Mouse (Mus musculus) erythroid progenitor cell, adult 5-6 weeks (primary cell): ENCODE results near the gene Fzd7. TPM values are rescaled to one million over a fixed set of nuclear protein-coding genes. Genes with fewer than 3 reads are reported as not detected.
A peak's percentile ranks its signal among the peaks of the same experiment; 100 is the strongest.

Experiments
- ATAC-seq: replicated peaks from 2 replicates; pipeline ENCODE4 v1.8.0; 2016; ENCODE audit warnings: moderate number of reproducible peaks, mild to moderate bottlenecking, moderate TSS enrichment, inconsistent platforms; ENCODE audit not compliant: poor library complexity, low FRiP score, severe bottlenecking
- total RNA-seq, 2 experiments: library from RNA; stranded (forward) in 1 of 2; stranded (reverse) in 1 of 2; fragments of 150-400 nt in 1 of 2; fragments of 186-747, 209-891 nt in 1 of 2; gene quantifications; 2 replicates each; pipeline versions ENCODE4 v1.2.3 to v1.2.4; 2015 to 2017; ENCODE audit warnings: low replicate concordance in 2 of 2

The Fzd7 gene
- total RNA-seq, 2 experiments from 2014 or later: 0.45 to 5.4 TPM

DNA sequence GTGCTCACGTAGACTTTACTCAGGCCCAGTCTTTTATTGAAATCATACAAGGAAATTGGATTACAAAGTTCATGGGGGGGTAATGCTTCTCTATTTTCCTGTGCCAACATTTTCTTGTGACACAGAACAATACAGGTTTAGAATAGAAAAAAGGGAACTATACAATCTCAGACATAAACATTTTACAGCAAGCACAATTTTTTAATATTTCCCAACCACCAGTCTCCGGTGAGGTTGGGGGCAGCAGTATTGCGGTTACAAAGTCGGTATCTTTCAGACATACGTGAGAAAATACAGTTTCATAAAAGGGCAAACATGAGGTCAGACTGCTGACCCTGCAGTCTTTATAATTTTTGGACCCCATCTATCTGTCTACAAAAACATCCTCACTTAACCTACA, 13.7 kb downstream of the Fzd7 start:
- no peak for ATAC-seq

DNA sequence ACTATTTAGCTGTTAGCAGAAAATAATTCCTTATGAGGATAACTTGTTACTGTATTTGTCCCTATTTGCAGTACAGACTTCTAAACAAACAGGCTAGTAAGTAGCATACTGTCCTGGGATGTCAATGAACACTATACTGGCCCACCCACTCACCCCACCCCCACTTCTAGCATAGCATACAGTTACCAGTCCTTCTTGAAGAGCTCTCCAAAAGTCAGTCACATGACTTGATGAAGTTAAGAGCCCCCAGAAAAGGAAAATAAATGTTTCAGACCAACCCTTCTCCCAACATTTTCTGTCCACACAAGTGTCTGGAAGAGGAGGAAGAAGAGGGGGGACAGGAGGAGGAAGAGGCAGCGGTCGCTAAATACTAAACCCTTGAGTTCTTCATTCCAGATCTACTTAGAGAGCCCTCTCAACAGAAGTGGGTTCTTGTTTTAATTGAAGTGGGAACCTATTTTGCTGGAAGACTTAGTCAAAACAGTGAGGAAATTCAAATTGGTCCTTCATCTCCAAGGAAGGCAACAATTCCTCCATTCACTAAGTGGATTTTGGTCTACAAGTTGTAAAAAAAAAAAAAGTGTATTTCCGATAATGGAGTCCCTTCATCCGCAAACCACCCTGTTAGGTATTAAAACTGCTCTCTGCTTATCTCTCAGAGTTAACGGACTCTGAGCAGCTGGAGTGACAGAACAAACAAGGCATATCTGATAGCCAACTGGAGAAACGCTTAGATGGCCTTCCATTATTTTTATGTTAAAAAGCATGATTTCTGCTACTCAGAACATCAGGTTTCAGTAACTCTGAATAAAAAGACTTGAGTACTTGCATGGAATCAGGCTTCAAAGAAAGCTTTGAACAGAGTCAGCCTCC, 15.8 kb downstream of the Fzd7 start:
- ATAC-seq: peak; percentile 58; the same call in 1 of the 2 replicates

DNA sequence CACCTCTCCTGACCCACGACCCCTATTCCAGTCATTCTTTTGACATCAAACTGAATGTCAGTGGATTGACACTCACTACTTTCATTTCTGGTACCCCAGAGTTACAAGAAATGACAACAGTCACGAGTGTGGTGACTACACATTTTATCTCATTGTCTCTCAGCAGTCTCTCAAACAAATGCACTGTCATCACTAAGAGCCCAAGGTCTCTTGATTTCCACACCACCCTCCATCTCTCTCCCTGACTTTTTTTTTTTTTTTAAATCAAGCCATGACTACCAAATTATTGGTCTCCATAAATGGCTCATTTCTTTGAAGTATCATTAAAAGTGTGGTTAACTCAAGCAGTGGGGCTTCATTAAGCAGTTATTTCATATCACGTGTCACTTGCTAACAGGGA, 17.1 kb downstream of the Fzd7 start:
- ATAC-seq: no peak

DNA sequence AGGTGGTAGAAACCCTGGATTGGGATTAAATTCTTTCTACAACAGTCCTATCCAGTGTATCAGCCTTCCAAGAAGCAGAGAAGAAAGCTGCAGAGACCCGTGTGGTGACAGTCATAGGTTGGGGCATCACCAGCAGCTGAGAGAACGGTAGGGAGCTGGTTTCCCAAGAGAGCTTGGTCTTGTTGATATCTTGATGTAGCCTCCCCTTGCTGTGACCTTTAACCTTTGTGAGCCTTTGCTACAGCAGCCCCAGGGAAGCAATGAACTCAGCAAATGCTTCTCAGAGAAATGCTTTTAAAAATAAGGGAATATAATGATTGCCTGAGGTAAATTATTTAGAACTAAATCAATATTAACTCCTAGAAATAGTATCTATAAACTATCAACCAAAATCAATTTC, 20.1 kb downstream of the Fzd7 start:
- no peak for ATAC-seq

- no peak for ATAC-seq
Observed at GRCm38 (mm10) chr1:59503659-59504301, 21.6 kb downstream of the Fzd7 start.

DNA sequence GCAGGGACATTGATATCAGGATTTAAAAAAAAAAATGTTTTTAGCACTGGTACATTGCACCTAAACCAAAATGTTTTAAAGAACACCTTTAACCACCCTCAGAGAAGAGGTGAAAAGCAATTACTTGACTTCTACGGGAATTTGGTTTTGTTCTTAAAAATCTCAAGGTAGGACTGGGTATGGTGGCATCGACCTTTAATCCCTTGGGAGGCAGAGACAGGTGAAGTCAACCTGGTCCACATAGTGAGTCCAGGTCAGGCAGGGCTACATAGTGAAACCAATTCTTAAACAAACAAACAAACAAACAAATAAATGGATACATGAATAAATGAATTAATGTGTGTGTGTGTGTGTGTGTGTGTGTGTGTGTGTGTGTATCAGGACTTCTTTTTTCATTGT, 22.1 kb downstream of the Fzd7 start:
- no peak for ATAC-seq

- ATAC-seq: no peak
Observed at GRCm38 (mm10) chr1:59508463-59509139, 26.4 kb downstream of the Fzd7 start.

DNA sequence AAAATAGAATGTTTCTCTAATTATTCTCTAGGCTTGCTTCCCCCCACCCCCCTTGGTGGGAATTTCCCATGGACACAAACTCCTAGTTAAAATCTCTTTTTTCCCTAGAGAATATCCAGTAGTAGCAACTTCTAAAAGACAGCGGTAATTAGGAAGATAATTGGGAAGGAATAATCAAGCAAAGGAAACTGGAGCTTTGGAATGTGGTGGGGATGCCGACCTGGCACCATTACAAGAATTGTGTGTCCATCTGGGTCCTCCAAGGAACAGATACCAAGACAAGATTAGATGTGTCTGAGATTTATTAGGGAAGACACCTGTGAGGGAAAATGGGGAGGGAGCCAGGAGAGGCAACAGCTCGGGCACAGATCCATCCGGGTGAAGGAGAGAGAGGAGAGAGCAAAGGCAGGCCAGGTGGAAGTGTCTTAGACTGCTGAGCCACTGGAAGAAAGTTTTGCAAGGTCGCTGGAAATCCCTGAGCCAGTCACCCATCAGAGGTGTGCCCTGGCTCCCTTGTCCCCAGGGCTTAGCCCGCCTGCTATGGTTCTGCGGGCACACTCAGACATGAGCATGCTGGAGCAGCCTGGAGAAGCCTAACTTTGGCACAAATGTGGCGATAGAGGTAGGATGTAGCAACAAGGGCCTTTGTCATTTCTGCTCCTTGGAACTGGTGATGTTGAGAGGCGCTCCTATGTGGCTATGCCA, 29.5 kb downstream of the Fzd7 start:
- no peak for ATAC-seq

DNA sequence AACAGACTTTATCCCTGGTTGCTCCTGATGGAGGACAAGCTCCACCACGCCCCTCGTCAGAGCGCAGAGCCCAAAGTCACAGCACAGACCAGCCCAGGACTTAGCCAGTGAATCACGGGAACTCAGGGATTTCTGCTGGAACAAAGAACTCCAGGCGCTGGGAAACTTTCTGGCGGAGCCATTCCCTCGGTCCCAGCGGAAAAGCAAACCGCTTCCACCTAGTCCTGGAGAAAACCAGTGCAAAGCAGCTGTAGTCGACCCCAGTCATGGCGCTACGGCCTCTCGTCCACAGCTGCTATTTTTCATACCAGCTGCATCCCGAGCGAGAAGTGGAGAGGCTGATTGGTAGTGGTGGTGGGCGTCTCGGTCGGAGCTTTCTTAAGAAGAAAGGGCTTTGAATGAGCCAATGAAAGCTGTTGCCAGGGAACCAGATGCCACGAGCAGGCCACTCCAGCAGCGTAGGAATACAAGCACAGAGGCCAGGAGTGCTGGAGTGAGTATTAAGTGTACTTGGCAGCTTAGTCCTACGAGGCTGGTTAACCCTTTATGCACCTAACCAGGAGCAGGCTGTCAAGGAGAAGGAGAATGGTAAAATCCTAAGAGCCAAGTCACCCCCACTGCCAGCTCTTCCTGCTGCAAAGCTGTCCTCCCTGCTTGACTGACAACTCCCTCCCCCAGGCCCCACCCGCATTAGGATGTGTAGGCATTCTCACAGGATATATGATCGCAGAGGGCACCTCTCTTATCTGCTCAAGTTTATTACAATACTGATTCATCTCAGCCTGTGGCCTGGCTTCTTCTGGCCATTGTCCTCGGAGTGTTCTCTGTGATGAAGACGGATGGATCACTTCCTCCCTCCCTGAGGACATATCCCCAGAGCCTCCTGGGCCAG, 34.0 kb downstream of the Fzd7 start, which contains the start of gene Gm973:
Gene Gm973 (plus strand): TSS at position 239 of the 892 bp plus-strand sequence.
- ATAC-seq: no peak

GRCm38 (mm10) chr1:59520226-59520837, 38.1 kb downstream of the Fzd7 start:
- ATAC-seq: no peak

- no peak for ATAC-seq
Observed at GRCm38 (mm10) chr1:59522456-59522855, 40.2 kb downstream of the Fzd7 start.

GRCm38 (mm10) chr1:59523378-59523958, 41.2 kb downstream of the Fzd7 start:
- no peak for ATAC-seq

GRCm38 (mm10) chr1:59524071-59524470, 41.8 kb downstream of the Fzd7 start:
- ATAC-seq: no peak

- ATAC-seq: no peak
Observed at GRCm38 (mm10) chr1:59524759-59525158, 42.5 kb downstream of the Fzd7 start.

GRCm38 (mm10) chr1:59527219-59527618, 45.0 kb downstream of the Fzd7 start:
- no peak for ATAC-seq

DNA sequence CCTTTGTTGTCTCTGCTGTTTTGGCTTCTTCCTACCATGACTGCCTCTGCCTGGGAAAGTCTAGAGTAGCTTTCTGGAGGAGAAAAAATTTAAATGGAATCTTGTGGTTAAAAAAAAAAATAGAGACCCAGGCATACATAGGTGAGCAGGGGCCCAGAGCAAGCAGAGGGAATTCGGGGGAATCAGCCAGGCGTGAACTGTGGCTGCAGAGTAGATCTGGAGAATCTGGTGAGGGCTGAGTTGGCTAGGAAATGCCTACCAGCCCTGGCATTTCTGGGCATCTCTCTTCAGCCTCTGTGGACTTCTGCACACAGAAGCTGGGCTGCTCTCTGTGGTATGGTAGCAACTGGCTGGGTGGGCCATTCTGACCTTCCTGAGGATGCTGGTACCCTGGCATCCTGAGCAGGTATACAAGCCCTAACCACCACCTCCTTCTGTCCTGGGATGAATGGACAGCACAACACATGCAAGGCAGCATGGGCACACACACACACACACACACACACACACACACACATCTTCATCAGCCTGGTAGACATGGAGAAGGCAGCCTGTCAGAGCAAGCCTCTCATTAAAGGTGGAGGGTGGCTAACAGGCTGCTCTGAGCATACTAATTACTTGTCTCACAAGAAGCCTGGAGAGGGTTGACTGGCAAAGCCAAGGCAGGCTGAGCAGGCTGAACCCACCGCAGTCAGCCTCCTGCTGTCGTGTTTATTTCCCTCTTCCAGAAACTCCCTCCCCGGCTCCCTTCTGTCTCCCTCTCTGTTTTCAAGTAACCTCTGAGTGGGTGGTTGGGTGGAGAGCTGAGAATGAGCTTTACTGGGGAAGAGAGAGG, 53.0 kb downstream of the Fzd7 start:
- ATAC-seq: no peak
